11 mouse cellular contexts compared by ENCODE assay signal in genomic region chr7:136430085-136431011, GRCm38 (mm10).
A peak's percentile ranks its signal among the peaks of the same experiment; 100 is the strongest.
DNase-seq lines count a peak whose midpoint lies in the region; ATAC-seq lines count a peak whose summit lies in the region.
"Had no signal": no experiment of that assay in that cellular context is flagged by ENCODE, and none has a peak within 500 bp of the region (broad histone marks: within the 10 kb centered on the region; RNA-seq: fewer than 3 reads in every experiment).

No protein-coding gene starts in this region.

- no peaks in the 10 kb centered on the region for H3K36me3 ChIP-seq in forebrain, embryonic 14.5 days (ENCODE audit: control insufficient read depth, insufficient read depth, low read length)
- no peaks in the 10 kb centered on the region for H3K36me3 ChIP-seq in forebrain, embryonic 15.5 days
- H3K36me3 ChIP-seq in neural tube, embryonic 12.5 days: no peaks in the 10 kb centered on the region
- H3K36me3 ChIP-seq: liver, embryonic 13.5 days had no signal

- ATAC-seq in forebrain, embryonic 14.5 days: peak; percentile 46; the same call in 1 of the 2 replicates
- no peak for ATAC-seq in forebrain, embryonic 15.5 days (replicated peaks)
- ATAC-seq in neural tube, embryonic 12.5 days (ENCODE audit: low FRiP score, low read depth): peak; percentile 53; the same call in 1 of the 2 replicates
- no peak for ATAC-seq in granulocyte monocyte progenitor cell, adult 5-6 weeks (replicated peaks; ENCODE audit: poor library complexity, severe bottlenecking)

- H3K4me3 ChIP-seq in forebrain, embryonic 14.5 days (ENCODE audit: low read depth, low read length): no peak overlapping the region
- H3K4me3 ChIP-seq in forebrain, embryonic 15.5 days: no peak overlapping the region
- H3K4me3 ChIP-seq in neural tube, embryonic 12.5 days: no peak overlapping the region
- H3K4me3 ChIP-seq: layer of hippocampus, adult 2 months; liver, embryonic 13.5 days had no signal

- H3K9ac ChIP-seq in forebrain, embryonic 14.5 days (ENCODE audit: low read length): no peak overlapping the region
- no peak overlapping the region for H3K9ac ChIP-seq in forebrain, embryonic 15.5 days (replicated peaks)
- H3K9ac ChIP-seq in neural tube, embryonic 12.5 days: no peak overlapping the region
- H3K9ac ChIP-seq: liver, embryonic 13.5 days had no signal

- peak; percentile 64 for DNase-seq in forebrain, embryonic 14.5 days (ENCODE audit: low spot score)
- DNase-seq in kidney, postnatal 4 days: peak; percentile 36 to 52
- DNase-seq in kidney, adult 18-20 months: no peak
- peak; percentile 7 for DNase-seq in embryo, embryonic 9.5 days (ENCODE audit: extremely low spot score)
- DNase-seq in testis, postnatal 14 days (ENCODE audit: low spot score): no peak
- DNase-seq: cerebellum, adult 9-11 months; liver, embryonic 13.5 days had no signal

- no peaks in the 10 kb centered on the region for H3K9me3 ChIP-seq in forebrain, embryonic 14.5 days (replicated peaks; ENCODE audit: control insufficient read depth, low read length)
- no peaks in the 10 kb centered on the region for H3K9me3 ChIP-seq in forebrain, embryonic 15.5 days
- no peaks in the 10 kb centered on the region for H3K9me3 ChIP-seq in neural tube, embryonic 12.5 days
- H3K9me3 ChIP-seq: liver, embryonic 13.5 days had no signal

- WGBS in forebrain, embryonic 14.5 days: 22% methylated on average over 21 of the region's 21 CpGs
- WGBS in forebrain, embryonic 15.5 days: 26% methylated on average over 21 of the region's 21 CpGs
- WGBS in neural tube, embryonic 12.5 days: 49% methylated on average over 21 of the region's 21 CpGs

- H3K4me1 ChIP-seq in forebrain, embryonic 14.5 days (ENCODE audit: control insufficient read depth, insufficient read depth, low read length): peaks cover 14% of the 10 kb centered on the region; the same call in 1 of the 2 replicates
- peaks cover 25% of the 10 kb centered on the region for H3K4me1 ChIP-seq in forebrain, embryonic 15.5 days
- H3K4me1 ChIP-seq in neural tube, embryonic 12.5 days: peaks cover 16% of the 10 kb centered on the region; the same call in 1 of the 2 replicates
- H3K4me1 ChIP-seq: liver, embryonic 13.5 days had no signal

- no peak overlapping the region for H3K27ac ChIP-seq in forebrain, embryonic 14.5 days (ENCODE audit: low read depth, low read length)
- no peak overlapping the region for H3K27ac ChIP-seq in forebrain, embryonic 15.5 days (replicated peaks)
- no peak overlapping the region for H3K27ac ChIP-seq in neural tube, embryonic 12.5 days
- H3K27ac ChIP-seq: layer of hippocampus, adult 2 months; liver, embryonic 13.5 days had no signal

- H3K27me3 ChIP-seq in forebrain, embryonic 14.5 days (replicated peaks; ENCODE audit: control insufficient read depth, insufficient read depth, low read length): 0 out of 2 replicates have a peak, but pooled peaks cover 3% of the 10 kb centered on the region
- H3K27me3 ChIP-seq in forebrain, embryonic 15.5 days: 0 out of 2 replicates have a peak, but pooled peaks cover 3% of the 10 kb centered on the region
- H3K27me3 ChIP-seq in neural tube, embryonic 12.5 days (replicated peaks): no peaks in the 10 kb centered on the region
- H3K27me3 ChIP-seq: liver, embryonic 13.5 days had no signal

- no peak overlapping the region for H3K4me2 ChIP-seq in forebrain, embryonic 14.5 days (ENCODE audit: low read length)
- H3K4me2 ChIP-seq in forebrain, embryonic 15.5 days (replicated peaks): no peak overlapping the region
- H3K4me2 ChIP-seq in neural tube, embryonic 12.5 days (replicated peaks): no peak overlapping the region
- H3K4me2 ChIP-seq: liver, embryonic 13.5 days had no signal

Comparison
In these comparisons a context has a peak if more than half of its experiments do, and no peak if none do; other contexts are left out.
1. ATAC-seq: peak in forebrain, embryonic 14.5 days (single experiment) and neural tube, embryonic 12.5 days (single experiment); none in forebrain, embryonic 15.5 days (single experiment) and granulocyte monocyte progenitor cell, adult 5-6 weeks (single experiment).
2. DNase-seq: peak in forebrain, embryonic 14.5 days (single experiment), kidney, postnatal 4 days (2 of 2) and embryo, embryonic 9.5 days (single experiment); none in kidney, adult 18-20 months (single experiment) and testis, postnatal 14 days (single experiment).